ENCODE assay signal across 8 mouse cellular contexts in genomic region chr8:129264296-129264695, GRCm38 (mm10). TPM values are rescaled to one million over a fixed set of nuclear protein-coding genes. Genes with fewer than 3 reads are reported as not detected.
DNase-seq lines count a peak whose midpoint lies in the region; ATAC-seq lines count a peak whose summit lies in the region.

No protein-coding gene starts in this region.

- no peak for ATAC-seq in forebrain, embryonic 14.5 days
- no peak for ATAC-seq in liver, embryonic 13.5 days (ENCODE audit: low read depth)
- no peak for ATAC-seq in granulocyte monocyte progenitor cell, adult 5-6 weeks (replicated peaks; ENCODE audit: poor library complexity, severe bottlenecking)

- DNase-seq in 3T3-L1 (ENCODE audit: low read depth, low spot score) = peak; percentile 65
- peak; percentile 37 for DNase-seq in CD4-positive helper T cell, adult 2 months (ENCODE audit: low read depth, low spot score)
- no peak for DNase-seq in forebrain, embryonic 14.5 days (ENCODE audit: low spot score)
- no peak for DNase-seq in liver, embryonic 13.5 days
- no peak for DNase-seq in adrenal gland, postnatal 25 days
- no peak for DNase-seq in lung, postnatal 36 days
- no peak for DNase-seq in heart, postnatal 14 days

- no peaks in the 10 kb centered on the region for H3K4me1 ChIP-seq in forebrain, embryonic 14.5 days (ENCODE audit: control insufficient read depth, insufficient read depth, low read length)
- H3K4me1 ChIP-seq in liver, embryonic 13.5 days (replicated peaks) = peaks cover 18% of the 10 kb centered on the region

- intact Hi-C loops in heart, postnatal 14 days (cut with DNase I) = no loop called here

- peaks cover 12% of the 10 kb centered on the region for H3K36me3 ChIP-seq in forebrain, embryonic 14.5 days (ENCODE audit: control insufficient read depth, insufficient read depth, low read length)
- H3K36me3 ChIP-seq in liver, embryonic 13.5 days = peaks cover 25% of the 10 kb centered on the region

- H3K9ac ChIP-seq in forebrain, embryonic 14.5 days (ENCODE audit: low read length) = no peak overlapping the region
- peak overlapping the region; percentile 15; the same call in 1 of the 2 replicates for H3K9ac ChIP-seq in liver, embryonic 13.5 days

- 91% methylated on average over 2 of the region's 2 CpGs for WGBS in forebrain, embryonic 14.5 days
- 14% methylated on average over 2 of the region's 2 CpGs for WGBS in liver, embryonic 13.5 days (ENCODE audit: insufficient replicate concordance)

- H3K27me3 ChIP-seq in forebrain, embryonic 14.5 days (replicated peaks; ENCODE audit: control insufficient read depth, insufficient read depth, low read length) = no peaks in the 10 kb centered on the region
- H3K27me3 ChIP-seq in liver, embryonic 13.5 days = no peaks in the 10 kb centered on the region

- H3K4me3 ChIP-seq in forebrain, embryonic 14.5 days (ENCODE audit: low read depth, low read length) = peak overlapping the region; percentile 46
- H3K4me3 ChIP-seq in liver, embryonic 13.5 days (replicated peaks) = peak overlapping the region; percentile 69

- H3K4me2 ChIP-seq in forebrain, embryonic 14.5 days (ENCODE audit: low read length) = peak overlapping the region; percentile 64
- peak overlapping the region; percentile 71 for H3K4me2 ChIP-seq in liver, embryonic 13.5 days

- H3K27ac ChIP-seq in forebrain, embryonic 14.5 days (ENCODE audit: low read depth, low read length) = no peak overlapping the region
- no peak overlapping the region for H3K27ac ChIP-seq in liver, embryonic 13.5 days

- H3K9me3 ChIP-seq in forebrain, embryonic 14.5 days (replicated peaks; ENCODE audit: control insufficient read depth, low read length) = peaks cover 11% of the 10 kb centered on the region
- H3K9me3 ChIP-seq in liver, embryonic 13.5 days (replicated peaks) = peaks cover 13% of the 10 kb centered on the region

RNA-seq across cellular contexts. Expression of gene 2610044O15Rik8, which starts 30.1 kb away (rescaled TPM):
- polyA plus RNA-seq in forebrain, embryonic 14.5 days (2014; fragmentation: Nextera tagmentation; extraction: Ambion mirVana) = 30.6 and 32.7 TPM in 2 replicates
- 6.9 and 8.4 TPM in 2 replicates for polyA plus RNA-seq in liver, embryonic 13.5 days (2015; fragmentation: Nextera tagmentation; extraction: Ambion mirVana)
- 13.7 and 14.8 TPM in 2 replicates for total RNA-seq in adrenal gland, postnatal 25 days (2021)
- 16.3 and 16.7 TPM in 2 replicates for total RNA-seq in granulocyte monocyte progenitor cell, adult 5-6 weeks (2014; fragmentation: Nextera tagmentation)
- 19.4 and 22.4 TPM in 2 replicates for total RNA-seq in granulocyte monocyte progenitor cell, adult 5-6 weeks (2017)
- 10 to 100 TPM; 15.7 to 18.9 TPM for total RNA-seq in heart, postnatal 14 days (2021)

Comparison
In these comparisons a context has a peak if more than half of its experiments do, and no peak if none do; other contexts are left out.
1. DNase-seq: peak in 3T3-L1 (single experiment) and CD4-positive helper T cell, adult 2 months (single experiment); none in forebrain, embryonic 14.5 days (single experiment), liver, embryonic 13.5 days (single experiment), adrenal gland, postnatal 25 days (single experiment), lung, postnatal 36 days (single experiment) and heart, postnatal 14 days (0 of 2).